Mouse (Mus musculus) limb, embryonic 10.5 days (tissue): ENCODE data around the gene Cdkal1. TPM values are rescaled to one million over a fixed set of nuclear protein-coding genes. Genes with fewer than 3 reads are reported as not detected.

Source experiments
- DNase-seq: peaks from one replicate; pipeline ENCODE4 v3.0.0-alpha.2; 2017; ENCODE audit warnings: low spot score
- H3K27ac ChIP-seq: fragments of 300-500 bp; sonication (generic); 2 replicates; pipeline ENCODE4 v1.5.1; 2016; ENCODE audit warnings: mild to moderate bottlenecking
- H3K27me3 ChIP-seq: fragments of 300-500 bp; sonication (generic); 2 replicates; pipeline ENCODE4 v1.6.1; 2016; ENCODE audit warnings: low read depth, mild to moderate bottlenecking; ENCODE audit not compliant: poor library complexity, severe bottlenecking
- H3K36me3 ChIP-seq: fragments of 300-500 bp; sonication (generic); 2 replicates; pipeline ENCODE4 v1.6.1; 2016; ENCODE audit warnings: mild to moderate bottlenecking, moderate library complexity
- H3K4me1 ChIP-seq: fragments of 300-500 bp; sonication (generic); 2 replicates; pipeline ENCODE4 v1.6.1; 2016
- H3K4me3 ChIP-seq: fragments of 300-500 bp; sonication (generic); 2 replicates; pipeline ENCODE4 v1.5.1; 2016; ENCODE audit warnings: mild to moderate bottlenecking, moderate library complexity
- H3K9me3 ChIP-seq: fragments of 300-500 bp; sonication (generic); replicated peaks from 2 replicates; pipeline ENCODE4 v1.6.1; 2016; ENCODE audit warnings: mild to moderate bottlenecking
- WGBS: fragments of 180-500 bp; shearing (Covaris S2); methylation state at CpG from one replicate; pipeline ENCODE4 v1.1.7; 2016; 5-methylcytosine and 5-hydroxymethylcytosine counted together
- polyA plus RNA-seq: library from polyadenylated mRNA; unstranded; fragments of >200 nt; fragmentation: Nextera tagmentation; extraction: Ambion mirVana; gene quantifications from 2 replicates; pipeline ENCODE4 v1.2.1, GENCODE M21; 2016

Gene Cdkal1
- polyA plus RNA-seq, 1 experiment from 2014 or later: 34.8 TPM

- 81% methylated on average over 4 of the region's 4 CpGs for WGBS
- Histone ChIP-seq H3K36me3 (no peaks in the 10 kb centered on the region), H3K4me3 (no peak overlapping the region), H3K9me3 (no peaks in the 10 kb centered on the region), H3K27me3 (no peaks in the 10 kb centered on the region), H3K27ac (no peak overlapping the region), H3K4me1 (no peaks in the 10 kb centered on the region)
- DNase-seq: no peak
Observed at GRCm38 (mm10) chr13:29504861-29505568, 350.5 kb downstream of the Cdkal1 start.

- H3K9me3 ChIP-seq: no peaks in the 10 kb centered on the region
- no peaks in the 10 kb centered on the region for H3K36me3 ChIP-seq
- H3K4me1 ChIP-seq: no peaks in the 10 kb centered on the region
- 86% methylated on average over 6 of the region's 6 CpGs for WGBS
- no peak for DNase-seq
- no peak overlapping the region for H3K4me3 ChIP-seq
- no peaks in the 10 kb centered on the region for H3K27me3 ChIP-seq
- no peak overlapping the region for H3K27ac ChIP-seq
Observed at GRCm38 (mm10) chr13:29503147-29504044, 352.1 kb downstream of the Cdkal1 start.

- no peak overlapping the region for H3K4me3 ChIP-seq
- WGBS: 78% methylated on average over 5 of the region's 5 CpGs
- H3K9me3 ChIP-seq: no peaks in the 10 kb centered on the region
- H3K4me1 ChIP-seq: no peaks in the 10 kb centered on the region
- no peak overlapping the region for H3K27ac ChIP-seq
- no peaks in the 10 kb centered on the region for H3K36me3 ChIP-seq
- H3K27me3 ChIP-seq: no peaks in the 10 kb centered on the region
- DNase-seq: no peak
Observed at GRCm38 (mm10) chr13:29502481-29503146, 352.9 kb downstream of the Cdkal1 start.

GRCm38 (mm10) chr13:29501173-29501572 is 354.3 kb downstream of the Cdkal1 start:
- WGBS: 66% methylated on average over 2 of the region's 2 CpGs

GRCm38 (mm10) chr13:29499750-29500149 is 355.7 kb downstream of the Cdkal1 start:
- 86% methylated on average over 2 of the region's 2 CpGs for WGBS
- H3K9me3 ChIP-seq: no peaks in the 10 kb centered on the region
- no peak for DNase-seq
- H3K4me1 ChIP-seq: no peaks in the 10 kb centered on the region
- no peak overlapping the region for H3K27ac ChIP-seq
- no peaks in the 10 kb centered on the region for H3K36me3 ChIP-seq
- no peak overlapping the region for H3K4me3 ChIP-seq
- no peaks in the 10 kb centered on the region for H3K27me3 ChIP-seq

More at GRCm38 (mm10) chr13:29501173-29501572, 354.3 kb downstream of the Cdkal1 start:
- H3K4me1 ChIP-seq: no peaks in the 10 kb centered on the region
- no peak for DNase-seq
- no peaks in the 10 kb centered on the region for H3K9me3 ChIP-seq
- no peak overlapping the region for H3K27ac ChIP-seq
- no peaks in the 10 kb centered on the region for H3K27me3 ChIP-seq
- H3K4me3 ChIP-seq: no peak overlapping the region
- no peaks in the 10 kb centered on the region for H3K36me3 ChIP-seq

- no peaks in the 10 kb centered on the region for H3K9me3 ChIP-seq
- no peak overlapping the region for H3K27ac ChIP-seq
- WGBS: 65% methylated on average over 7 of the region's 7 CpGs
- DNase-seq: no peak
- H3K27me3 ChIP-seq: no peaks in the 10 kb centered on the region
- H3K4me1 ChIP-seq: no peaks in the 10 kb centered on the region
- H3K4me3 ChIP-seq: no peak overlapping the region
- no peaks in the 10 kb centered on the region for H3K36me3 ChIP-seq
Observed at GRCm38 (mm10) chr13:29497286-29497685, 358.2 kb downstream of the Cdkal1 start.

GRCm38 (mm10) chr13:29490341-29490740 is 365.1 kb downstream of the Cdkal1 start:
- Histone ChIP-seq H3K27me3 (no peaks in the 10 kb centered on the region), H3K4me1 (peaks cover 10% of the 10 kb centered on the region; the same call in 1 of the 2 replicates), H3K27ac (no peak overlapping the region), H3K36me3 (no peaks in the 10 kb centered on the region), H3K9me3 (no peaks in the 10 kb centered on the region), H3K4me3 (no peak overlapping the region)
- WGBS: 95% methylated on average over 8 of the region's 8 CpGs
- DNase-seq: no peak

- Histone ChIP-seq H3K4me3 (no peak overlapping the region), H3K27me3 (no peaks in the 10 kb centered on the region), H3K27ac (no peak overlapping the region), H3K9me3 (no peaks in the 10 kb centered on the region), H3K4me1 (peaks cover 10% of the 10 kb centered on the region; the same call in 1 of the 2 replicates), H3K36me3 (no peaks in the 10 kb centered on the region)
- WGBS: 88% methylated on average over 5 of the region's 5 CpGs
- DNase-seq: no peak
Observed at GRCm38 (mm10) chr13:29489476-29489875, 366.0 kb downstream of the Cdkal1 start.

- H3K9me3 ChIP-seq: no peaks in the 10 kb centered on the region
- no peaks in the 10 kb centered on the region for H3K27me3 ChIP-seq
- DNase-seq: no peak
- 80% methylated on average over 3 of the region's 3 CpGs for WGBS
- no peaks in the 10 kb centered on the region for H3K36me3 ChIP-seq
- H3K27ac ChIP-seq: no peak overlapping the region
- H3K4me3 ChIP-seq: no peak overlapping the region
- peaks cover 10% of the 10 kb centered on the region; the same call in 1 of the 2 replicates for H3K4me1 ChIP-seq
Observed at GRCm38 (mm10) chr13:29486709-29487108, 368.8 kb downstream of the Cdkal1 start.

- peaks cover 10% of the 10 kb centered on the region; the same call in 1 of the 2 replicates for H3K4me1 ChIP-seq
- DNase-seq: no peak
- no peak overlapping the region for H3K4me3 ChIP-seq
- H3K9me3 ChIP-seq: no peaks in the 10 kb centered on the region
- WGBS: 86% methylated on average over 3 of the region's 3 CpGs
- H3K27me3 ChIP-seq: no peaks in the 10 kb centered on the region
- H3K36me3 ChIP-seq: no peaks in the 10 kb centered on the region
- no peak overlapping the region for H3K27ac ChIP-seq
Observed at GRCm38 (mm10) chr13:29483950-29484349, 371.5 kb downstream of the Cdkal1 start.

GRCm38 (mm10) chr13:29482147-29482863 is 373.2 kb downstream of the Cdkal1 start:
- Histone ChIP-seq H3K27ac (no peak overlapping the region), H3K9me3 (no peaks in the 10 kb centered on the region), H3K4me1 (peaks cover 10% of the 10 kb centered on the region; the same call in 1 of the 2 replicates), H3K36me3 (no peaks in the 10 kb centered on the region), H3K27me3 (no peaks in the 10 kb centered on the region), H3K4me3 (no peak overlapping the region)
- DNase-seq: no peak
- 95% methylated on average over 9 of the region's 9 CpGs for WGBS

- 69% methylated on average over 4 of the region's 4 CpGs for WGBS
- Histone ChIP-seq H3K27ac (no peak overlapping the region), H3K4me3 (no peak overlapping the region), H3K9me3 (no peaks in the 10 kb centered on the region), H3K27me3 (no peaks in the 10 kb centered on the region), H3K36me3 (no peaks in the 10 kb centered on the region), H3K4me1 (no peaks in the 10 kb centered on the region)
- DNase-seq: no peak
Observed at GRCm38 (mm10) chr13:29476421-29476820, 379.1 kb downstream of the Cdkal1 start.
